Mouse (Mus musculus) embryonic facial prominence, embryonic 14.5 days (tissue): ENCODE data around the gene Rpap2. TPM values are rescaled to one million over a fixed set of nuclear protein-coding genes. Genes with fewer than 3 reads are reported as not detected.

Experiments used
- ATAC-seq: fragments of 200-750 bp; cut with Nextera tagmentation; 2 replicates; pipeline ENCODE4 v1.8.0; 2017; ENCODE audit warnings: low read depth, moderate number of reproducible peaks, moderate TSS enrichment
- DNase-seq: peaks from one replicate; pipeline ENCODE4 v3.0.0-alpha.2; 2015; ENCODE audit warnings: low spot score
- H3K27ac ChIP-seq: fragments of 300-500 bp; sonication (generic); replicated peaks from 2 replicates; pipeline ENCODE4 v1.5.1; 2014; ENCODE audit warnings: low read depth, mild to moderate bottlenecking, low read length, moderate library complexity
- H3K27me3 ChIP-seq: fragments of 300-500 bp; sonication (generic); replicated peaks from 2 replicates; pipeline ENCODE4 v1.6.1; 2014; ENCODE audit warnings: low read length; ENCODE audit not compliant: control insufficient read depth, insufficient read depth
- H3K36me3 ChIP-seq: fragments of 300-500 bp; sonication (generic); 2 replicates; pipeline ENCODE4 v1.6.1; 2014; ENCODE audit warnings: low read length, mixed read lengths; ENCODE audit not compliant: control insufficient read depth, insufficient read depth
- H3K4me1 ChIP-seq: fragments of 300-500 bp; sonication (generic); 2 replicates; pipeline ENCODE4 v1.6.1; 2014; ENCODE audit warnings: antibody characterized with exemption, low read length; ENCODE audit not compliant: control insufficient read depth, insufficient read depth
- H3K4me2 ChIP-seq: fragments of 300-500 bp; sonication (generic); 2 replicates; pipeline ENCODE4 v1.6.1; 2014; ENCODE audit warnings: low read depth, mild to moderate bottlenecking, low read length, moderate library complexity, mixed read lengths
- H3K4me3 ChIP-seq: fragments of 300-500 bp; sonication (generic); 2 replicates; pipeline ENCODE4 v1.5.1; 2014; ENCODE audit warnings: low read depth, mild to moderate bottlenecking, low read length
- H3K9ac ChIP-seq: fragments of 300-500 bp; sonication (generic); 2 replicates; pipeline ENCODE4 v1.6.1; 2014; ENCODE audit warnings: low read depth, mild to moderate bottlenecking, low read length, moderate library complexity, mixed read lengths
- H3K9me3 ChIP-seq: fragments of 300-500 bp; sonication (generic); 2 replicates; pipeline ENCODE4 v1.6.1; 2016; ENCODE audit warnings: low read length; ENCODE audit not compliant: control insufficient read depth
- WGBS: fragments of 180-500 bp; shearing (Covaris S2); extraction: QIAGEN DNeasy Blood & Tissue Kit; methylation state at CpG from one replicate; pipeline ENCODE4 v1.1.7; 2014; 5-methylcytosine and 5-hydroxymethylcytosine counted together
- polyA plus RNA-seq: library from polyadenylated mRNA; unstranded; fragments of >200 nt; fragmentation: Nextera tagmentation; extraction: Ambion mirVana; gene quantifications from 2 replicates; pipeline ENCODE4 v1.2.1, GENCODE M21; 2014

Gene Rpap2
- polyA plus RNA-seq, 1 experiment from 2014 or later = 19.1 TPM

GRCm38 (mm10) chr5:107617986-107618385 is 20.8 kb downstream of the Rpap2 start:
- ATAC-seq (no peak), DNase-seq (no peak)
- Histone ChIP-seq H3K4me2 (no peak overlapping the region), H3K4me3 (no peak overlapping the region), H3K27ac (no peak overlapping the region), H3K36me3 (peaks cover 61% of the 10 kb centered on the region), H3K9ac (no peak overlapping the region), H3K27me3 (no peaks in the 10 kb centered on the region), H3K9me3 (no peaks in the 10 kb centered on the region), H3K4me1 (no peaks in the 10 kb centered on the region)
- 77% methylated on average over 6 of the region's 6 CpGs for WGBS

GRCm38 (mm10) chr5:107621327-107621726 is 24.2 kb downstream of the Rpap2 start:
- Histone ChIP-seq H3K9ac (no peak overlapping the region), H3K36me3 (peaks cover 63% of the 10 kb centered on the region), H3K9me3 (no peaks in the 10 kb centered on the region), H3K4me1 (no peaks in the 10 kb centered on the region), H3K4me2 (no peak overlapping the region), H3K27me3 (no peaks in the 10 kb centered on the region), H3K27ac (no peak overlapping the region), H3K4me3 (no peak overlapping the region)
- ATAC-seq (no peak), DNase-seq (no peak)
- WGBS = 93% methylated on average over 3 of the region's 3 CpGs

- DNase-seq = no peak
- no peak overlapping the region for H3K4me3 ChIP-seq
- 90% methylated on average over 4 of the region's 4 CpGs for WGBS
Measured at GRCm38 (mm10) chr5:107633651-107634050, 36.5 kb downstream of the Rpap2 start.

GRCm38 (mm10) chr5:107637106-107637505 is 39.9 kb downstream of the Rpap2 start:
- Histone ChIP-seq H3K9me3 (no peaks in the 10 kb centered on the region), H3K9ac (no peak overlapping the region), H3K27ac (no peak overlapping the region), H3K36me3 (peaks cover 14% of the 10 kb centered on the region; the same call in 1 of the 2 replicates), H3K27me3 (no peaks in the 10 kb centered on the region), H3K4me3 (no peak overlapping the region), H3K4me2 (no peak overlapping the region), H3K4me1 (no peaks in the 10 kb centered on the region)
- no peak for DNase-seq
- ATAC-seq = no peak
- WGBS = 82% methylated on average over 1 of the region's 1 CpGs

More at GRCm38 (mm10) chr5:107633651-107634050, 36.5 kb downstream of the Rpap2 start:
- H3K9ac ChIP-seq = no peak overlapping the region
- H3K36me3 ChIP-seq = peaks cover 20% of the 10 kb centered on the region; the same call in 1 of the 2 replicates
- H3K9me3 ChIP-seq = no peaks in the 10 kb centered on the region
- H3K4me1 ChIP-seq = no peaks in the 10 kb centered on the region
- H3K27ac ChIP-seq = no peak overlapping the region
- no peak overlapping the region for H3K4me2 ChIP-seq
- no peaks in the 10 kb centered on the region for H3K27me3 ChIP-seq
- no peak for ATAC-seq

- Histone ChIP-seq H3K4me1 (no peaks in the 10 kb centered on the region), H3K4me2 (no peak overlapping the region), H3K27me3 (no peaks in the 10 kb centered on the region), H3K27ac (no peak overlapping the region), H3K36me3 (peaks cover 22% of the 10 kb centered on the region; the same call in 1 of the 2 replicates), H3K9me3 (no peaks in the 10 kb centered on the region), H3K4me3 (no peak overlapping the region), H3K9ac (no peak overlapping the region)
- DNase-seq = no peak
- WGBS = 93% methylated on average over 8 of the region's 8 CpGs
- ATAC-seq = no peak
Measured at GRCm38 (mm10) chr5:107638366-107638765, 41.2 kb downstream of the Rpap2 start.

GRCm38 (mm10) chr5:107644595-107644994 is 47.4 kb downstream of the Rpap2 start:
- WGBS = 91% methylated on average over 2 of the region's 2 CpGs
- no peak overlapping the region for H3K4me3 ChIP-seq
- H3K4me1 ChIP-seq = no peaks in the 10 kb centered on the region
- no peak overlapping the region for H3K9ac ChIP-seq
- no peaks in the 10 kb centered on the region for H3K27me3 ChIP-seq
- no peak overlapping the region for H3K4me2 ChIP-seq
- no peak for DNase-seq
- H3K9me3 ChIP-seq = no peaks in the 10 kb centered on the region
- no peak for ATAC-seq
- peaks cover 13% of the 10 kb centered on the region; the same call in 1 of the 2 replicates for H3K36me3 ChIP-seq
- no peak overlapping the region for H3K27ac ChIP-seq

- DNase-seq (no peak), ATAC-seq (no peak)
- no peak overlapping the region for H3K4me3 ChIP-seq
- no peak overlapping the region for H3K27ac ChIP-seq
- H3K9ac ChIP-seq = no peak overlapping the region
- no peak overlapping the region for H3K4me2 ChIP-seq
- WGBS = 83% methylated on average over 2 of the region's 2 CpGs
- H3K4me1 ChIP-seq = no peaks in the 10 kb centered on the region
- H3K27me3 ChIP-seq = no peaks in the 10 kb centered on the region
- no peaks in the 10 kb centered on the region for H3K9me3 ChIP-seq
- H3K36me3 ChIP-seq = peaks cover 13% of the 10 kb centered on the region; the same call in 1 of the 2 replicates
Measured at GRCm38 (mm10) chr5:107645935-107646334, 48.8 kb downstream of the Rpap2 start.

- H3K36me3 ChIP-seq = 0 out of 2 replicates have a peak, but pooled peaks cover 7% of the 10 kb centered on the region
- no peak overlapping the region for H3K4me3 ChIP-seq
- ATAC-seq (no peak), DNase-seq (no peak)
- no peak overlapping the region for H3K9ac ChIP-seq
- H3K27me3 ChIP-seq = no peaks in the 10 kb centered on the region
- WGBS = 68% methylated on average over 4 of the region's 4 CpGs
- no peaks in the 10 kb centered on the region for H3K9me3 ChIP-seq
- no peaks in the 10 kb centered on the region for H3K4me1 ChIP-seq
- H3K4me2 ChIP-seq = no peak overlapping the region
- H3K27ac ChIP-seq = no peak overlapping the region
Measured at GRCm38 (mm10) chr5:107647580-107647979, 50.4 kb downstream of the Rpap2 start.

- no peaks in the 10 kb centered on the region for H3K27me3 ChIP-seq
- no peak overlapping the region for H3K9ac ChIP-seq
- H3K4me2 ChIP-seq = no peak overlapping the region
- H3K4me1 ChIP-seq = no peaks in the 10 kb centered on the region
- no peak overlapping the region for H3K4me3 ChIP-seq
- WGBS = 75% methylated on average over 5 of the region's 5 CpGs
- ATAC-seq = no peak
- 0 out of 2 replicates have a peak, but pooled peaks cover 3% of the 10 kb centered on the region for H3K36me3 ChIP-seq
- no peak for DNase-seq
- H3K9me3 ChIP-seq = no peaks in the 10 kb centered on the region
- H3K27ac ChIP-seq = no peak overlapping the region
Measured at GRCm38 (mm10) chr5:107648552-107649125, 51.5 kb downstream of the Rpap2 start.
